Mouse (Mus musculus) heart, embryonic 14.5 days (tissue): Measurements from ENCODE around the gene Tmprss9. TPM values are rescaled to one million over a fixed set of nuclear protein-coding genes. Genes with fewer than 3 reads are reported as not detected.

Source experiments
- ATAC-seq: fragments of 200-750 bp; cut with Nextera tagmentation; 2 replicates; pipeline ENCODE4 v1.8.0; 2017; ENCODE audit warnings: low read depth, moderate TSS enrichment; ENCODE audit not compliant: insufficient number of reproducible peaks, insufficient read depth, low FRiP score
- H3K27ac ChIP-seq, 2 experiments: fragments of 200-500 bp in 1 of 2; fragments of 300-500 bp in 1 of 2; sonication (generic) in 1 of 2; replicated peaks in 1 of 2; 2 replicates each; pipeline ENCODE4 v1.5.1; 2012 to 2014; ENCODE audit warnings: low read depth in 2 of 2, low read length in 2 of 2, control low read depth in 1 of 2, mild to moderate bottlenecking in 1 of 2, mixed read lengths in 1 of 2; ENCODE audit not compliant: control insufficient read depth in 1 of 2, insufficient read depth in 1 of 2
- H3K27me3 ChIP-seq: fragments of 300-500 bp; sonication (generic); 2 replicates; pipeline ENCODE4 v1.6.1; 2014; ENCODE audit warnings: mild to moderate bottlenecking, low read length, control low read depth; ENCODE audit not compliant: control insufficient read depth, insufficient read depth
- H3K36me3 ChIP-seq: fragments of 300-500 bp; sonication (generic); 2 replicates; pipeline ENCODE4 v1.6.1; 2014; ENCODE audit warnings: mild to moderate bottlenecking, control low read depth, low read length, mixed read lengths; ENCODE audit not compliant: control insufficient read depth, insufficient read depth
- H3K4me1 ChIP-seq, 2 experiments: fragments of 200-500 bp in 1 of 2; fragments of 300-500 bp in 1 of 2; sonication (generic) in 1 of 2; 2 replicates each; pipeline ENCODE4 v1.6.1; 2012 to 2014; ENCODE audit warnings: low read length in 2 of 2, control low read depth in 1 of 2, mixed read lengths in 1 of 2; ENCODE audit not compliant: control insufficient read depth in 2 of 2, insufficient read depth in 2 of 2
- H3K4me2 ChIP-seq: fragments of 300-500 bp; sonication (generic); 2 replicates; pipeline ENCODE4 v1.6.1; 2014; ENCODE audit warnings: mild to moderate bottlenecking, low read length
- H3K4me3 ChIP-seq, 2 experiments: fragments of 200-500 bp in 1 of 2; fragments of 300-500 bp in 1 of 2; sonication (generic) in 1 of 2; 2 replicates each; pipeline ENCODE4 v1.5.1; 2012 to 2014; ENCODE audit warnings: low read length in 2 of 2, mild to moderate bottlenecking in 2 of 2, control low read depth in 1 of 2, low read depth in 1 of 2, moderate library complexity in 1 of 2; ENCODE audit not compliant: control insufficient read depth in 1 of 2, insufficient read depth in 1 of 2
- H3K9ac ChIP-seq: fragments of 300-500 bp; sonication (generic); 2 replicates; pipeline ENCODE4 v1.6.1; 2014; ENCODE audit warnings: mild to moderate bottlenecking, low read length
- H3K9me3 ChIP-seq: fragments of 300-500 bp; sonication (generic); 2 replicates; pipeline ENCODE4 v1.6.1; 2016; ENCODE audit warnings: low read length, control low read depth; ENCODE audit not compliant: control insufficient read depth
- WGBS: fragments of 180-500 bp; shearing (Covaris S2); extraction: QIAGEN DNeasy Blood & Tissue Kit; methylation state at CpG from one replicate; pipeline ENCODE4 v1.1.7; 2014; 5-methylcytosine and 5-hydroxymethylcytosine counted together
- polyA plus RNA-seq: library from polyadenylated mRNA; unstranded; fragments of >200 nt; fragmentation: Nextera tagmentation; extraction: Ambion mirVana; gene quantifications from 2 replicates; pipeline ENCODE4 v1.2.1, GENCODE M21; 2014

The Tmprss9 gene
- polyA plus RNA-seq: 0.05 and 0.07 TPM in 2 replicates

- no peak within 1 kb of the TSS for H3K4me2 ChIP-seq
- no peak within 1 kb of the TSS for H3K9ac ChIP-seq
- no peak within 1 kb of the TSS for H3K4me3 ChIP-seq
- no peak for ATAC-seq
- WGBS: 20% methylated on average over 9 of the region's 9 CpGs
- H3K36me3 ChIP-seq: peaks cover 14% of the 10 kb centered on the region
- H3K4me1 ChIP-seq: peaks cover under 1 to 1% of the 10 kb centered on the region in 2 experiments
- no peaks in the 10 kb centered on the region; the same call in 1 of the 2 replicates for H3K27me3 ChIP-seq
- no peak within 1 kb of the TSS for H3K27ac ChIP-seq
- no peaks in the 10 kb centered on the region for H3K9me3 ChIP-seq
Observed at GRCm38 (mm10) chr10:80871581-80871980, at the start of gene Tmprss9. TSS of gene Tmprss9 (plus strand) at chr10:80871848.

DNA sequence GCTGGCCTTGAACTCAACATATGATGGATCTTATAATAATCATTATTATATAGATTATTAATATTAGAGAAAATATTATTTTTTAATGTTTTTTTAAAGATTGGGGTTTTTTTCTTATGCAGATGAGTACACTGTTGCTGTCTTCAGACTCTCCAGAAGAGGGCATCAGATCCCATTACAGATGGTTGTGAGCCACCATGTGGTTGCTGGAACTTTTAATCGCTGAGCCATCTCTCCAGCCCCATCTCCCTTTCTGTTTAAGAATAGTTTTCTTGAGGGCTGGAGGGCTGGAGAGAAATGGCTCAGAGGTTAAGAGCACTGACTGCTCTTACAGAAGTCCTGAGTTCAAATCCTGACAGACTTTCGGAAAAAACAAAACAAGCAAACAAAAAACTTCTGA lies 49.7 kb upstream of the Tmprss9 start:
- H3K4me1 ChIP-seq: no peaks in the 10 kb centered on the region
- no peaks in the 10 kb centered on the region for H3K9me3 ChIP-seq
- H3K36me3 ChIP-seq: no peaks in the 10 kb centered on the region
- ATAC-seq: no peak
- H3K27me3 ChIP-seq: no peaks in the 10 kb centered on the region
- 36% methylated on average over 2 of the region's 2 CpGs for WGBS
- H3K27ac ChIP-seq: no peak overlapping the region
- no peak overlapping the region for H3K9ac ChIP-seq
- no peak overlapping the region for H3K4me3 ChIP-seq
- H3K4me2 ChIP-seq: no peak overlapping the region

GRCm38 (mm10) chr10:80822528-80822927 lies 49.1 kb upstream of the Tmprss9 start:
- H3K9me3 ChIP-seq: no peaks in the 10 kb centered on the region
- no peaks in the 10 kb centered on the region for H3K27me3 ChIP-seq
- no peak overlapping the region for H3K9ac ChIP-seq
- no peak for ATAC-seq
- H3K4me3 ChIP-seq: no peak overlapping the region
- 0 out of 2 replicates have a peak, but pooled peaks cover 1% of the 10 kb centered on the region for H3K36me3 ChIP-seq
- H3K4me2 ChIP-seq: no peak overlapping the region
- peaks cover 0 to under 1% of the 10 kb centered on the region in 2 experiments; a peak in 2 of 4 replicates for H3K4me1 ChIP-seq
- no peak overlapping the region for H3K27ac ChIP-seq
- 83% methylated on average over 5 of the region's 5 CpGs for WGBS

GRCm38 (mm10) chr10:80823316-80823715 lies 48.3 kb upstream of the Tmprss9 start:
- H3K9ac ChIP-seq: no peak overlapping the region
- WGBS: 80% methylated on average over 1 of the region's 1 CpGs
- H3K4me2 ChIP-seq: no peak overlapping the region
- no peaks in the 10 kb centered on the region for H3K27me3 ChIP-seq
- H3K27ac ChIP-seq: no peak overlapping the region
- H3K36me3 ChIP-seq: peaks cover 7% of the 10 kb centered on the region; the same call in 1 of the 2 replicates
- no peak for ATAC-seq
- H3K4me1 ChIP-seq: peaks cover 2 to 9% of the 10 kb centered on the region in 2 experiments; a peak in 3 of 4 replicates
- no peak overlapping the region for H3K4me3 ChIP-seq
- H3K9me3 ChIP-seq: no peaks in the 10 kb centered on the region

DNA sequence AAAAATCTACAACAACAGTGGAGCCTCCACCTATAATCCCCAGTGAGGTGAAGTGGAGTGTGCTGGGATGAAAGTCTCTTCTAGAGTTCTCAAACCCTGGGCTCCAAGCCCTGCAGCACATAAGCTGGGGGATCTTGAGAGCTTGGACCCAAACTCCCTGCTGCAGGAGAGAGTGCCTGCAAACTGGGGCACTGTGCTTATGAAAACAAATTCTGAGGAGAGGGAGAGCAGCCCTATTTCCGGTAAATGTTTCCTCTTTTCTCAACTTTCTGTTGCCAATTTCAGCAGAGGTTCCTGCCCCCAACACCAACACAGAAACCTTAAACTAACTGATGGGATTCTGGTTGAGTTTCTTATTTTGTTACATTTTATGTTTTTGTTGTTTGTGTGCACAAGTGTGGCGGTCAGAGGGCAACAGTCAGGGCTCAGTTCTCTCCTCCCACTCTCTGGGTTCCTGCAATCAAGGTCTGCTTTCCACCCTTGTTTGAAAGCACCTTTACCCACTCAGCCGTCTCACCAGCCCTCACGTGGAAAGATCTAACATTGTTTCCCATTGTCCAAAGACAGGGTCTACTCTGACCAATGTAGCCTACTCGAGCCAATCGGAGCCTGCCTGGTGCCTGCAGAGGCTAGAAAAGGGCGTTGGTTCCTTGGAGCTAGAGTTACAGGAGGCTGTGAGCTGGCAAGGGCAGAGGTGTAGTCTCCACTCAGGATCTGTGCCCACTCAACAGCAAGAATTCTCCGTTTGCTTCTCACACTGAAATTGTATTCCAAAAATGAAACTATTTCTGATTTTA lies 47.6 kb upstream of the Tmprss9 start:
- Histone ChIP-seq H3K27ac (peak overlapping the region in 1 of 2 experiments; percentile 36; a peak in 2 of 4 replicates), H3K9ac (no peak overlapping the region)

GRCm38 (mm10) chr10:80824827-80825226 lies 46.8 kb upstream of the Tmprss9 start:
- Histone ChIP-seq H3K27me3 (no peaks in the 10 kb centered on the region), H3K4me3 (no peak overlapping the region), H3K4me2 (no peak overlapping the region), H3K27ac (no peak overlapping the region; a peak in 1 of 4 replicates), H3K9me3 (no peaks in the 10 kb centered on the region), H3K9ac (no peak overlapping the region), H3K4me1 (peaks cover 2 to 17% of the 10 kb centered on the region in 2 experiments; a peak in 3 of 4 replicates), H3K36me3 (peaks cover 20% of the 10 kb centered on the region)
- ATAC-seq: no peak
- WGBS: 72% methylated on average over 2 of the region's 2 CpGs

More for the DNA sequence above, 47.6 kb upstream of the Tmprss9 start:
- Histone ChIP-seq H3K9me3 (no peaks in the 10 kb centered on the region), H3K4me2 (no peak overlapping the region), H3K4me3 (no peak overlapping the region), H3K4me1 (peaks cover 2 to 11% of the 10 kb centered on the region in 2 experiments; a peak in 3 of 4 replicates), H3K27me3 (no peaks in the 10 kb centered on the region), H3K36me3 (peaks cover 12% of the 10 kb centered on the region)
- ATAC-seq: no peak
- WGBS: 56% methylated on average over 8 of the region's 8 CpGs

DNA sequence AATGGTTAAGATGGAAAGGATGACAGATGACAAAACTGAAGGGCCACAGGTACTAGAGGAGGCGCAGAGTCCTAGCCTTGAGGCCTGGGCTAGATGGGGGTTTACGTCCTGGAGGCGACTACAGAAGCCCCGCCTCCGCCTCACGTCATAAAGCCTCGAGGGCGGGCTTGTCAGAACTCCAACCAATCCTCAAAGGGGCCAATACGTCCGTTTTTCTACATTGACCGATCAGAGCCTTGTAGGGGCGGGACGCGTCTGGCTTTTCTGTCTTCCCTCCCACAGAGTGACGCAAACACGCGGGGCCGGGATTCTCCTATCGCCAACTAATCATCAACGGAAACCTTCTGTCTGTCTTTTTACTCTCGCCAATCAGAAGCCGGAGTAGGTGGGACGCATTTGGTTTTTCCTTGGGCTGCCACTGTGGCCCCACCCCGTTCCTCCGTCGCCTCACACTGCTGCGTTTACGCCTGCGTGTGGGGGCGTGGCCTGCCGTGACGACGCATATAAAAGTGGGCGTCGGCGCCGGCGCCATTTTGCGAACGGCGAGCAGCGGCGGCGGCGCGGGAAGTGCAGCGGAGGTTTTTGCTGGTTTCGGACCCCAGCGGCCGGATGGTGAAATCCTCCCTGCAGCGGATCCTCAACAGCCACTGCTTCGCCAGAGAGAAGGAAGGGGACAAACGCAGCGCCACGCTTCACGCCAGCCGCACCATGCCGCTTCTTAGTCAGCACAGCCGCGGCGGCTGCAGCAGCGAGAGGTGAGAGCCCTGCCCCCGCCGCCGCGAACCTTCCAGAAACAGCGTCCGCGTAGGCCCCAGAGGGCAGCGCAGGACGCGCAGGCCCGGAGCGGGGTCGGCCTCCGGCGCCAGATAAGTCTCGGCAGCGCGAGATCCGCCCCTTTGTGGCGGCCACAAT lies 45.2 kb upstream of the Tmprss9 start, which contains the start of gene Oaz1:
Oaz1 (plus strand) TSS at position 506 of the 912 bp plus-strand sequence.
- H3K36me3 ChIP-seq: peaks cover 30% of the 10 kb centered on the region
- WGBS: under 1% methylated on average over 77 of the region's 82 CpGs
- H3K4me1 ChIP-seq: peaks cover 4 to 26% of the 10 kb centered on the region in 2 experiments; a peak in 3 of 4 replicates
- peak; percentile 97 for ATAC-seq
- no peaks in the 10 kb centered on the region for H3K27me3 ChIP-seq
- H3K9ac ChIP-seq: peak within 1 kb of the TSS; percentile 89
- peak within 1 kb of the TSS; percentile 99 for H3K4me2 ChIP-seq
- peak within 1 kb of the TSS; percentile 65 to 92 for H3K4me3 ChIP-seq
- H3K27ac ChIP-seq: peak within 1 kb of the TSS; percentile 89 to 94
- H3K9me3 ChIP-seq: no peaks in the 10 kb centered on the region
